Mouse (Mus musculus): ENCODE measurements at regions not wholly inside any gene's neighbourhood (a gene's known extent, or its start where the extent isn't known, plus 50 kb on each side); places are given as distances from the start of the nearest gene placed in this dataset.
A peak's percentile ranks its signal among the peaks of the same experiment; 100 is the strongest.

GRCm38 (mm10) chr1:148392673-148393072 is 1568.4 kb downstream of the Pla2g4a start:
- DNase-seq (ENCODE audit: inconsistent ontology term) = peak; percentile 44
